Mouse (Mus musculus) neural tube, embryonic 14.5 days (tissue): ENCODE data around the gene Polr3g. TPM values are rescaled to one million over a fixed set of nuclear protein-coding genes. Genes with fewer than 3 reads are reported as not detected.

Experiments used
- ATAC-seq: fragments of 200-750 bp; cut with Nextera tagmentation; 2 replicates; pipeline ENCODE4 v1.8.0; 2017; ENCODE audit warnings: low read depth, mild to moderate bottlenecking, moderate TSS enrichment, moderate library complexity
- H3K27ac ChIP-seq: fragments of 300-500 bp; sonication (generic); 2 replicates; pipeline ENCODE4 v1.5.1; 2014; ENCODE audit warnings: low read depth, mild to moderate bottlenecking, control low read depth, low read length, moderate library complexity, mixed read lengths
- H3K27me3 ChIP-seq: fragments of 300-500 bp; sonication (generic); 2 replicates; pipeline ENCODE4 v1.6.1; 2014; ENCODE audit warnings: low read length; ENCODE audit not compliant: control insufficient read depth, insufficient read depth
- H3K36me3 ChIP-seq: fragments of 300-500 bp; sonication (generic); 2 replicates; pipeline ENCODE4 v1.6.1; 2014; ENCODE audit warnings: low read length, mixed read lengths; ENCODE audit not compliant: control insufficient read depth, insufficient read depth
- H3K4me1 ChIP-seq: fragments of 300-500 bp; sonication (generic); 2 replicates; pipeline ENCODE4 v1.6.1; 2014; ENCODE audit warnings: low read length; ENCODE audit not compliant: control insufficient read depth, insufficient read depth
- H3K4me2 ChIP-seq: fragments of 300-500 bp; sonication (generic); 2 replicates; pipeline ENCODE4 v1.6.1; 2014; ENCODE audit warnings: mild to moderate bottlenecking, low read depth, low read length, control low read depth
- H3K4me3 ChIP-seq: fragments of 300-500 bp; sonication (generic); 2 replicates; pipeline ENCODE4 v1.5.1; 2014; ENCODE audit warnings: low read depth, low read length, control low read depth, mixed read lengths
- H3K9ac ChIP-seq: fragments of 300-500 bp; sonication (generic); replicated peaks from 2 replicates; pipeline ENCODE4 v1.6.1; 2014; ENCODE audit warnings: low read depth, mild to moderate bottlenecking, control low read depth, low read length, mixed read lengths
- H3K9me3 ChIP-seq: fragments of 300-500 bp; sonication (generic); 2 replicates; pipeline ENCODE4 v1.6.1; 2016; ENCODE audit warnings: low read length; ENCODE audit not compliant: control insufficient read depth
- WGBS: fragments of 180-500 bp; shearing (Covaris S2); extraction: QIAGEN DNeasy Blood & Tissue Kit; methylation state at CpG from one replicate; pipeline ENCODE4 v1.1.7; 2014; 5-methylcytosine and 5-hydroxymethylcytosine counted together
- polyA plus RNA-seq: library from polyadenylated mRNA; unstranded; fragments of >200 nt; fragmentation: Nextera tagmentation; extraction: Ambion mirVana; gene quantifications from 2 replicates; pipeline ENCODE4 v1.2.1, GENCODE M21; 2014

The Polr3g gene
- polyA plus RNA-seq, 1 experiment from 2014 or later = 3.3 TPM

GRCm38 (mm10) chr13:81703148-81703547 is 7.7 kb downstream of the Polr3g start:
- Histone ChIP-seq H3K9me3 (no peaks in the 10 kb centered on the region), H3K27me3 (no peaks in the 10 kb centered on the region), H3K4me2 (no peak overlapping the region), H3K4me1 (no peaks in the 10 kb centered on the region), H3K9ac (no peak overlapping the region), H3K27ac (no peak overlapping the region), H3K36me3 (no peaks in the 10 kb centered on the region), H3K4me3 (no peak overlapping the region)
- 56% methylated on average over 7 of the region's 7 CpGs for WGBS
- no peak for ATAC-seq

DNA sequence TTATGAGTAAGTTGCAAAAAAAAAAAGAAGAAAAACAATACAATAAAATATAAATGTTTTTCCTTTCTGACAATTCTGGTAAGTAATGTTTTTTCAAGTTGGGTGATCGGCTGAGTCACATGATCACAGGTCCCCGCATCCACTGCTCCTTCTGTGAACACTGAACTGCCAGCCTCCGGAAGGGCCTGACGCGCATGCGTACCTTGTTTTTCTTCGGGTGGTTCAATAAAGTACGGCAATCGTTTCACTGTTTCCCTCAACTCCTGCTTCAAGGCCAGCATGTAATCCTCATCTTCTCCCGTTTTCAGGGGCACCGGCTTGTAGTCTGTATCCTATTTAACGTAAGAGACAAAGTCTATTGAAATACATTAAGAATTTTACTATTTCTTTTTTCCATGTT is 16.4 kb downstream of the Polr3g start:
- WGBS = 91% methylated on average over 12 of the region's 12 CpGs
- Histone ChIP-seq H3K36me3 (no peaks in the 10 kb centered on the region), H3K27ac (no peak overlapping the region), H3K9me3 (no peaks in the 10 kb centered on the region), H3K4me2 (no peak overlapping the region), H3K27me3 (no peaks in the 10 kb centered on the region), H3K4me3 (no peak overlapping the region), H3K4me1 (no peaks in the 10 kb centered on the region), H3K9ac (no peak overlapping the region)
- ATAC-seq = no peak

GRCm38 (mm10) chr13:81691606-81692005 is 19.2 kb downstream of the Polr3g start:
- no peaks in the 10 kb centered on the region for H3K9me3 ChIP-seq
- H3K4me1 ChIP-seq = no peaks in the 10 kb centered on the region
- H3K27me3 ChIP-seq = no peaks in the 10 kb centered on the region
- H3K9ac ChIP-seq = no peak overlapping the region
- H3K27ac ChIP-seq = no peak overlapping the region
- ATAC-seq = peak; percentile 51; the same call in 1 of the 2 replicates
- WGBS = 43% methylated on average over 9 of the region's 9 CpGs
- H3K4me3 ChIP-seq = no peak overlapping the region
- H3K4me2 ChIP-seq = no peak overlapping the region
- no peaks in the 10 kb centered on the region for H3K36me3 ChIP-seq

DNA sequence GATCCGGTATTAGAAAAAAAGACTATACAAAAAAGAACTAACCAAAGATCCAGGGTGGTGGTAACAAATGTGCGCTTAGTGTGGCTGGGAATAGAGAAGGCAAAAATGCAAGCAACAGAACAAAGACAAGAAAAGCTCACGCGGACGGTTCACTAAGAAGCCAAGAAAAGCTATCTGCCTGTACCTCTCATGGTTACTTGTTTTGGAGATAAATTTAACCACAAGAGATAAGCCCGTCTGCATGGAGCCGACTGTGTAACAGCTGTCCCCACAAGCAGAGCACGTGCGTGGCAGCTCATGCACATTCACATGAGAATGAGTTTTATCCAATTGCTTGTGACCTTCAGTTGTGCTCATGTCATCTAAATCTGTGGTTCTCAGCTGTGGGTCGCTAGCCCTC is 20.3 kb downstream of the Polr3g start:
- Histone ChIP-seq H3K9ac (no peak overlapping the region), H3K27me3 (no peaks in the 10 kb centered on the region), H3K4me2 (no peak overlapping the region), H3K4me3 (no peak overlapping the region), H3K27ac (no peak overlapping the region), H3K9me3 (no peaks in the 10 kb centered on the region), H3K36me3 (no peaks in the 10 kb centered on the region), H3K4me1 (no peaks in the 10 kb centered on the region)
- no peak for ATAC-seq
- 87% methylated on average over 10 of the region's 10 CpGs for WGBS

DNA sequence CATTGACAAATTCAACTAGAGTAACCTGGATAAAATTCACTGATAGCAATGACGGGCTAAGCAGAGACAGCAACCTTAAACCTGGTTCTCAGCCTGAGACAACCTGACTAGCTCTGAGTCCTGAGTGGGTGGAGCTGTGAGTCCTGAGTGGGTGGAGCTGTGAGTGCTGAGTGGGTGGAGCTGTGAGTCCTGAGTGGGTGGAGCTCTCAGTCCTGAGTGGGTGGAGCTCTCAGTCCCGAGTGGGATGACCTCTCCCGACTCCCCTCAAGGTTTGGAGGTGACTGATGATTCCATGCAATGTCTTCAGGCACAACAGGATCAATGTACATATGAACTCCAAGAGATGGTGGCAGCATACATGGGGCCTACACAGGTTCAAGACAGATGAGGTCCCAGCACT is 21.2 kb downstream of the Polr3g start:
- Histone ChIP-seq H3K27ac (no peak overlapping the region), H3K36me3 (no peaks in the 10 kb centered on the region), H3K9me3 (no peaks in the 10 kb centered on the region), H3K4me3 (no peak overlapping the region), H3K4me1 (no peaks in the 10 kb centered on the region), H3K9ac (no peak overlapping the region), H3K4me2 (no peak overlapping the region), H3K27me3 (no peaks in the 10 kb centered on the region)
- 86% methylated on average over 3 of the region's 3 CpGs for WGBS
- ATAC-seq = no peak

GRCm38 (mm10) chr13:81684884-81685283 is 25.9 kb downstream of the Polr3g start:
- no peaks in the 10 kb centered on the region for H3K27me3 ChIP-seq
- no peak overlapping the region for H3K4me2 ChIP-seq
- H3K4me3 ChIP-seq = no peak overlapping the region
- WGBS = 84% methylated on average over 3 of the region's 3 CpGs
- no peaks in the 10 kb centered on the region for H3K36me3 ChIP-seq
- no peaks in the 10 kb centered on the region for H3K4me1 ChIP-seq
- no peak for ATAC-seq
- H3K9ac ChIP-seq = no peak overlapping the region
- no peak overlapping the region for H3K27ac ChIP-seq
- H3K9me3 ChIP-seq = no peaks in the 10 kb centered on the region

DNA sequence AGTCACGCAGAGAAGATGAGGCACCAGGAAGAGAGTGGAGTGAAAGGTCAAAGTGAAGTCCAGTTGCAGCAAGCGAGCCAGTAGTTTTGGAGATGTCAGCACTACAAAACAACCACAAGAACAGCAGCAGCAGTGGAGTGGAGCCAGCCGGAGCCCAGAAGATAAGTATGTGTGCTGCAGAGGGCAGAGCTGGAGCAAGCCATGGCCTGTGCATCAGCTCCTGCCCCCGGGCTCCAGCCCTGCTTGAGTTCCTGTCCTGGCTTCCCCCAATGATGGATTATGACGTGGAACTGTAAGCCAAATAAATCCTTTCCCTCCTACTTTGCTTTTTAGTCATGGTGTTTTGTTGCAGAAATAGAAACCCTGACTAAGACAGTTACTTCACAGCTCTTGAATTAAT is 26.6 kb downstream of the Polr3g start:
- H3K4me1 ChIP-seq = no peaks in the 10 kb centered on the region
- H3K27ac ChIP-seq = no peak overlapping the region
- no peak for ATAC-seq
- no peaks in the 10 kb centered on the region for H3K9me3 ChIP-seq
- no peak overlapping the region for H3K4me3 ChIP-seq
- 91% methylated on average over 5 of the region's 5 CpGs for WGBS
- no peaks in the 10 kb centered on the region for H3K36me3 ChIP-seq
- no peaks in the 10 kb centered on the region for H3K27me3 ChIP-seq
- no peak overlapping the region for H3K9ac ChIP-seq
- no peak overlapping the region for H3K4me2 ChIP-seq

DNA sequence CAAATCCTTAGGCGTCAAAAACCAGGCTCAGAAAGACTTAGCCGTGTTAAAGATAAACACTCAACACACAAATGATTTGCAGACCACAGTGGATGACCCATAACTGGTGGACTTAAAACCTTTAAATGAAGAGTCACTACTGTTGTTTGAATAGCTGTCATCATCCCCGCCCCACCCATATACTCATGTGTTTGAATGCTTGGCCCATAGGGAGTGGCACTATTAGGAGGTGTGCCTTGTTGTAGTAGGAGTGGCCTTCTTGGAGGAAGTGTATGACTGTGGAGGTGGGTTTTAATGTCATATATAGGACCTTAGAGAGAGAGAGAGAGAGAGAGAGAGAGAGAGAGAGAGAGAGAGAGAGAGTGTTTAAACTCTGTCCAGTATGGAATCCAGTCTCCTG is 27.7 kb downstream of the Polr3g start:
- no peaks in the 10 kb centered on the region for H3K36me3 ChIP-seq
- no peak for ATAC-seq
- no peaks in the 10 kb centered on the region for H3K27me3 ChIP-seq
- H3K4me1 ChIP-seq = no peaks in the 10 kb centered on the region
- no peaks in the 10 kb centered on the region for H3K9me3 ChIP-seq
- H3K9ac ChIP-seq = no peak overlapping the region
- no peak overlapping the region for H3K4me3 ChIP-seq
- H3K4me2 ChIP-seq = no peak overlapping the region
- 96% methylated on average over 3 of the region's 3 CpGs for WGBS
- no peak overlapping the region for H3K27ac ChIP-seq

DNA sequence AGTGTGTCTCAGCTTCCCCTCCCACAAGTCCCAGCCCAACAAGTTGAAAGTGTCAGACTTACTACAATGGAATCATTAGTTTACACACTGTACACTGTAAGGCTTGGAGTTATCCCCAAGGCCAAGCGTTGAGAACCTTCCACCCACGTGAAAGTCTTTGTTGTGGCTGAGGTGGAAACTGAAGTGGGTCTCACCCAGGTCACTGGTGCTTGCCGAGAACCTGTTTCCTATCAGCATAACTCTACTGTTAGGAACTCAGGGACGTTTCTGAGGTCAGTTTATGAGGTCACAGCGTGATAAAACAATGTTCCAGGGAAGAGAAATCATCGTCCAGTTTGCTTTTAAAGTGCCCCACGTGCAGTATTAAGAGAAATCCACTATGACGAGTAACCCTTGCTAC is 35.5 kb downstream of the Polr3g start:
- Histone ChIP-seq H3K9ac (no peak overlapping the region), H3K4me2 (no peak overlapping the region), H3K27me3 (no peaks in the 10 kb centered on the region), H3K9me3 (no peaks in the 10 kb centered on the region), H3K36me3 (peaks cover 4% of the 10 kb centered on the region; the same call in 1 of the 2 replicates), H3K27ac (no peak overlapping the region), H3K4me1 (no peaks in the 10 kb centered on the region), H3K4me3 (no peak overlapping the region)
- no peak for ATAC-seq
- WGBS = 89% methylated on average over 8 of the region's 8 CpGs

- peaks cover 41% of the 10 kb centered on the region for H3K36me3 ChIP-seq
- no peak for ATAC-seq
Observed at GRCm38 (mm10) chr13:81667713-81668112, 43.1 kb downstream of the Polr3g start.

More at GRCm38 (mm10) chr13:81667713-81668112, 43.1 kb downstream of the Polr3g start:
- Histone ChIP-seq H3K4me3 (no peak overlapping the region), H3K9ac (no peak overlapping the region), H3K4me2 (no peak overlapping the region), H3K4me1 (no peaks in the 10 kb centered on the region), H3K27ac (no peak overlapping the region), H3K27me3 (no peaks in the 10 kb centered on the region), H3K9me3 (no peaks in the 10 kb centered on the region)
- WGBS = 93% methylated on average over 5 of the region's 5 CpGs
